Mouse (Mus musculus) bone marrow, adult 2 months (tissue): ENCODE measurements around the gene Treml1.

Source experiments
- CTCF ChIP-seq: fragments of 200-500 bp; IDR thresholded peaks from 2 replicates; pipeline ENCODE4 v1.5.1; 2011; ENCODE audit warnings: low read length, control low read depth; ENCODE audit not compliant: control insufficient read depth, insufficient read depth
- POLR2A ChIP-seq: fragments of 200-500 bp; IDR thresholded peaks from 2 replicates; pipeline ENCODE4 v1.6.1; 2011; ENCODE audit warnings: low read depth, mild to moderate bottlenecking, control low read depth, low read length, borderline replicate concordance; ENCODE audit not compliant: control insufficient read depth

- no peak for TF ChIP-seq CTCF
- TF ChIP-seq POLR2A: no peak
Measured at GRCm38 (mm10) chr17:48416011-48416410, 56.3 kb downstream of the Treml1 start.
